Mouse (Mus musculus) gastrocnemius, adult 2 months (tissue): ENCODE data around the gene Olfr316. TPM values are rescaled to one million over a fixed set of nuclear protein-coding genes. Genes with fewer than 3 reads are reported as not detected.
"Not testable (repeated sequence)": the region's sequence is repeated elsewhere in the genome, so short reads cannot be mapped to it uniquely, and the experiment has no call there.

Experiments used
- DNase-seq: peaks from one replicate; pipeline ENCODE4 v3.0.0; 2022
- H3K27ac ChIP-seq: fragments of 200-600 bp; 2 replicates; pipeline ENCODE4 v1.8.1; 2022; ENCODE audit warnings: mild to moderate bottlenecking
- H3K4me3 ChIP-seq: fragments of 200-600 bp; 2 replicates; pipeline ENCODE4 v1.8.1; 2022; ENCODE audit warnings: mild to moderate bottlenecking, moderate library complexity
- CTCF ChIP-seq: fragments of 200-600 bp; IDR thresholded peaks from 2 replicates; pipeline ENCODE4 v1.8.1; 2022; ENCODE audit warnings: antibody characterized with exemption, mild to moderate bottlenecking, moderate library complexity
- intact Hi-C: fragments of 180-260 bp; cut with DNase I; formaldehyde crosslinking; loops from one replicate; pipeline ENCODE4 v1.15.1; 2025
- long read RNA-seq, 2 experiments: library from polyadenylated mRNA; stranded (forward); transcript quantifications; one replicate each; pipeline ENCODE4 v2.0.0; 2021
- total RNA-seq, 2 experiments: library from RNA; stranded (reverse); gene quantifications; 2 replicates each; pipeline ENCODE4 v1.2.3; 2021

The Olfr316 gene
- not detected for total RNA-seq
- long read RNA-seq, experiment 1, result 0 reads
- long read RNA-seq, experiment 2, result 0 reads

GRCm38 (mm10) chr11:58752434-58752833, at the start of gene Olfr316:
Gene Olfr316, plus strand, starts transcription at chr11:58752734.
- TF ChIP-seq CTCF, result no peak
- Histone ChIP-seq H3K27ac (no peak within 1 kb of the TSS), H3K4me3 (no peak within 1 kb of the TSS)
- intact Hi-C loops, result no loop called here
- DNase-seq, result no peak

- no peak overlapping the region for H3K4me3 ChIP-seq
- intact Hi-C loops, result no loop called here
- DNase-seq, result no peak
- no peak for TF ChIP-seq CTCF
- no peak overlapping the region for H3K27ac ChIP-seq
Measured at GRCm38 (mm10) chr11:58709086-58709485, 43.4 kb upstream of the Olfr316 start.

- H3K27ac ChIP-seq, H3K4me3 ChIP-seq, DNase-seq, intact Hi-C loops: not testable (repeated sequence)
Measured at GRCm38 (mm10) chr11:58717723-58718122, 34.8 kb upstream of the Olfr316 start.

GRCm38 (mm10) chr11:58719701-58720100, 32.8 kb upstream of the Olfr316 start:
- no peak overlapping the region for H3K4me3 ChIP-seq
- H3K27ac ChIP-seq, result no peak overlapping the region
- TF ChIP-seq CTCF, result no peak
- intact Hi-C loops, result no loop called here
- no peak for DNase-seq

GRCm38 (mm10) chr11:58723914-58724313, 28.6 kb upstream of the Olfr316 start, which contains the start of gene Olfr318:
Gene Olfr318, minus strand, starts transcription at chr11:58724014.
- H3K4me3 ChIP-seq, result no peak within 1 kb of the TSS
- no peak for DNase-seq
- no peak for TF ChIP-seq CTCF
- intact Hi-C loops, result no loop called here
- H3K27ac ChIP-seq, result no peak within 1 kb of the TSS

GRCm38 (mm10) chr11:58727896-58728650, 24.5 kb upstream of the Olfr316 start:
- intact Hi-C loops, H3K27ac ChIP-seq, DNase-seq, H3K4me3 ChIP-seq: not testable (repeated sequence)

- intact Hi-C loops, result no loop called here
- no peak for TF ChIP-seq CTCF
- DNase-seq, result no peak
- Histone ChIP-seq H3K4me3 (no peak overlapping the region), H3K27ac (no peak overlapping the region)
Measured at GRCm38 (mm10) chr11:58733372-58733771, 19.2 kb upstream of the Olfr316 start.

GRCm38 (mm10) chr11:58738792-58739262, 13.7 kb upstream of the Olfr316 start, which contains the start of gene Olfr317:
Gene Olfr317, minus strand, starts transcription at chr11:58739212.
- no peak for DNase-seq
- TF ChIP-seq CTCF, result no peak
- intact Hi-C loops, result no loop called here
- Histone ChIP-seq H3K4me3 (no peak within 1 kb of the TSS), H3K27ac (no peak within 1 kb of the TSS)

GRCm38 (mm10) chr11:58751096-58751495, 1.4 kb upstream of the Olfr316 start:
- H3K27ac ChIP-seq, intact Hi-C loops: not testable (repeated sequence)

GRCm38 (mm10) chr11:58772888-58773287, 20.4 kb downstream of the Olfr316 start, which contains the start of gene Olfr315:
Gene Olfr315, plus strand, starts transcription at chr11:58773188.
- no peak for TF ChIP-seq CTCF
- Histone ChIP-seq H3K27ac (no peak within 1 kb of the TSS), H3K4me3 (no peak within 1 kb of the TSS)
- DNase-seq, result no peak
- intact Hi-C loops, result no loop called here

More at GRCm38 (mm10) chr11:58751096-58751495, 1.4 kb upstream of the Olfr316 start:
- not testable (repeated sequence) for H3K4me3 ChIP-seq, DNase-seq

GRCm38 (mm10) chr11:58782480-58783089, 30.1 kb downstream of the Olfr316 start, which contains the start of gene Olfr314:
Gene Olfr314, plus strand, starts transcription at chr11:58782952.
- intact Hi-C loops, result no loop called here
- Histone ChIP-seq H3K4me3 (no peak within 1 kb of the TSS), H3K27ac (no peak within 1 kb of the TSS)
- TF ChIP-seq CTCF, result no peak
- no peak for DNase-seq

GRCm38 (mm10) chr11:58784182-58784581, 31.6 kb downstream of the Olfr316 start:
- intact Hi-C loops, result no loop called here
- no peak for DNase-seq
- H3K4me3 ChIP-seq, result no peak overlapping the region
- no peak overlapping the region for H3K27ac ChIP-seq
- no peak for TF ChIP-seq CTCF

GRCm38 (mm10) chr11:58787651-58788050, 35.1 kb downstream of the Olfr316 start:
- intact Hi-C loops, result no loop called here
- TF ChIP-seq CTCF, result no peak
- DNase-seq, result no peak
- H3K27ac ChIP-seq, result no peak overlapping the region
- no peak overlapping the region for H3K4me3 ChIP-seq
